In the genomic region with DNA sequence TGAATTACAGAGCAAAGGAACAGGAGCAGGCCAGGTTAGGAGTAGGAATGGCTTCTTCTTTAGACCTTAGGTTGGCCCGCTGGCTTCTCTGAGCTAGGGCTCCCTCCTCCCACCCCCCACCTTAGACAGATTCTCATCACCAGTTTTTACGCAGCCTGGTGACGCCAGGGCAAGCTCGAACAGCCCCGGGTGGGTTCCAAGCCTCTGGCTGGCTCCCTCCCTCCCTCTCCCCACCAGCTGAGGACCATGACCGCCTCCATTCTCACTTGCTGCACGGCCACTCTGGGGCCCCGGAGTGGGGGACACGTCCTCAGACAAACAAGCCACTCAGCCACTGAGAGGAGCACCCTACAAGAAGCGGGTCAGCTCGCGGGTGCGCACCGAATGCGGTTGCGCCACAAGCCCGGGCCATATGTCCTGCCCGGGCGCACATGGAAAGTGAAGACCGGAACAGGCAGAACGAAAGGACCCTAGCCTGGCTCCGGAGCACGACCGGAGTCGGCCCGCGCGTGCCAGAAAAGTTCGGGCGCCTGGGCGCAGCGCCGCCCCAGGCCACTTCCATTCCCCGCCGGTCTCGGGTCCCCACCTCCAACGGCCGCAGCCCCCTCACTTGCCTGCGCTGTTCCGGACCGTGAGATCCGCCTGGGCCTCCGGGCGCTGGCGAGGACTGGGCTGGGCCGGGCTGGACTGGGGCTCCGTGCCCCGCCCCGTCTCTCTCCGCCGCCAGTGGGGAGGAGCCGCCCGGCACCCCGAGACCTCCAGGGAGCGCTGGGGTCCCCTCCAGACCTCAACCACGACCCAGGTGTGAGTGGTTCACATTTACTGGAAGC, we compare ENCODE assay signal across 9 mouse cellular contexts. TPM values are rescaled to one million over a fixed set of nuclear protein-coding genes. Genes with fewer than 3 reads are reported as not detected.
A peak's percentile ranks its signal among the peaks of the same experiment; 100 is the strongest.
DNase-seq lines count a peak whose midpoint lies in the region; ATAC-seq and TF ChIP-seq lines count a peak whose summit lies in the region.
"Had no signal": no experiment of that assay in that cellular context is flagged by ENCODE, and none has a peak within 500 bp of the region (broad histone marks: within the 10 kb centered on the region; RNA-seq: fewer than 3 reads in every experiment).

No protein-coding gene starts in this region.

- H3K27me3 ChIP-seq in Patski = no peaks in the 10 kb centered on the region
- no peaks in the 10 kb centered on the region for H3K27me3 ChIP-seq in cerebellum, adult 2 months (ENCODE audit: control insufficient read depth, insufficient read depth, low read length)
- peaks cover 7% of the 10 kb centered on the region; the same call in 1 of the 2 replicates for H3K27me3 ChIP-seq in forebrain, embryonic 16.5 days (replicated peaks; ENCODE audit: control insufficient read depth, insufficient read depth, low read length)
- H3K27me3 ChIP-seq in hindbrain, embryonic 10.5 days (ENCODE audit: insufficient read depth, poor library complexity, severe bottlenecking) = peaks cover 14% of the 10 kb centered on the region; the same call in 1 of the 2 replicates

- peaks cover 14% of the 10 kb centered on the region for H3K4me1 ChIP-seq in cerebellum, adult 2 months (ENCODE audit: control insufficient read depth, insufficient read depth, low read length)
- peaks cover 9% of the 10 kb centered on the region for H3K4me1 ChIP-seq in forebrain, embryonic 16.5 days (replicated peaks; ENCODE audit: control insufficient read depth, insufficient read depth, low read length)
- H3K4me1 ChIP-seq in hindbrain, embryonic 10.5 days (replicated peaks) = peaks cover 17% of the 10 kb centered on the region

- no peaks in the 10 kb centered on the region for H3K36me3 ChIP-seq in forebrain, embryonic 16.5 days (ENCODE audit: control insufficient read depth, insufficient read depth)
- H3K36me3 ChIP-seq in hindbrain, embryonic 10.5 days = no peaks in the 10 kb centered on the region
- no peaks in the 10 kb centered on the region for H3K36me3 ChIP-seq in macrophage (ENCODE audit: inconsistent target)

- WGBS in cerebellum, adult 2 months = 3% methylated on average over 56 of the region's 56 CpGs
- WGBS in forebrain, embryonic 16.5 days = 1% methylated on average over 55 of the region's 56 CpGs
- WGBS in hindbrain, embryonic 10.5 days = under 1% methylated on average over 56 of the region's 56 CpGs
- under 1% methylated on average over 50 of the region's 56 CpGs for WGBS in macrophage (ENCODE audit: missing documents)

- CTCF ChIA-PET in Patski (lab: Charles Lee) = interaction anchor here (1.7 kb wide), 1 partner anchor 8 kb away, joined by 6 read pairs; no protein-coding TSS in a partner anchor

- H3K27ac ChIP-seq in cerebellum, adult 2 months (ENCODE audit: insufficient read depth, low read length) = peak overlapping the region; percentile 58
- H3K27ac ChIP-seq in forebrain, embryonic 16.5 days (ENCODE audit: low read length) = no peak overlapping the region
- peak overlapping the region; percentile 83 for H3K27ac ChIP-seq in hindbrain, embryonic 10.5 days
- H3K27ac ChIP-seq in macrophage = peak overlapping the region; percentile 74

- peak; percentile 40; the same call in 1 of the 2 replicates for TF ChIP-seq POLR2A in cerebellum, adult 2 months (IDR thresholded peaks at IDR 0.05; ENCODE audit: borderline replicate concordance, insufficient read depth, low read length)

- peak overlapping the region; percentile 72 for H3K4me2 ChIP-seq in forebrain, embryonic 16.5 days (ENCODE audit: low read length)

- peak overlapping the region; percentile 60 for H3K4me3 ChIP-seq in cerebellum, adult 2 months (replicated peaks; ENCODE audit: insufficient read depth, low read depth, low read length)
- peak overlapping the region; percentile 49 for H3K4me3 ChIP-seq in forebrain, embryonic 16.5 days (replicated peaks; ENCODE audit: low read length)
- H3K4me3 ChIP-seq in hindbrain, embryonic 10.5 days = peak overlapping the region; percentile 62
- H3K4me3 ChIP-seq in macrophage (ENCODE audit: inconsistent target) = peak overlapping the region; percentile 60

- in situ Hi-C loops in Patski (cut with MboI; ENCODE audit: low pct_unique_long_range_greater_than_20kb) = no loop called here

- H3K79me2 ChIP-seq in macrophage (ENCODE audit: inconsistent target) = peaks cover 50% of the 10 kb centered on the region

- no peaks in the 10 kb centered on the region for H3K9me3 ChIP-seq in forebrain, embryonic 16.5 days (ENCODE audit: control insufficient read depth, low read length)
- H3K9me3 ChIP-seq in hindbrain, embryonic 10.5 days = no peaks in the 10 kb centered on the region

- peak overlapping the region; percentile 55 for H3K9ac ChIP-seq in forebrain, embryonic 16.5 days (replicated peaks; ENCODE audit: low read depth, low read length)

- no peak for TF ChIP-seq CTCF in Patski (IDR thresholded peaks at IDR 0.05)
- TF ChIP-seq CTCF in cerebellum, adult 2 months (IDR thresholded peaks at IDR 0.05; ENCODE audit: borderline replicate concordance, insufficient read depth, low read depth, low read length) = no peak

- ATAC-seq in Patski = peak; percentile 72
- peak; percentile 74 for ATAC-seq in forebrain, embryonic 16.5 days

- POLR2A ChIA-PET in Patski (lab: Charles Lee) = interaction anchor here (0.6 to 1.7 kb wide), 3 partner anchors 14 to 94 kb away, joined by 3 to 4 read pairs (median 4); no protein-coding TSS in a partner anchor

- no peak for DNase-seq in Patski (ENCODE audit: low read depth, low spot score)
- peak; percentile 61 to 69 for DNase-seq in cerebellum, adult 2 months
- DNase-seq in hindbrain, embryonic 10.5 days (ENCODE audit: low spot score) = peak; percentile 63
- peak; percentile 46 to 48 for DNase-seq in layer of hippocampus, postnatal 14 days (ENCODE audit: low spot score in 2 of 2)
- DNase-seq in right cerebral cortex, postnatal 10 days (ENCODE audit: low spot score in 2 of 2) = peak; percentile 61 to 66
- peak; percentile 81 for DNase-seq in urinary bladder, postnatal 25 days (ENCODE audit: low spot score)

RNA-seq across cellular contexts. Expression of a gene that starts 1.7 kb away (rescaled TPM):
- polyA plus RNA-seq in Patski (2021) (28.0 TPM), macrophage (2018) (46.8 to 61.2 TPM (median 52.2 TPM) in 3 replicates)
- polyA plus RNA-seq in cerebellum, adult 2 months (2012; rRNA removed) = 56.1 and 58.2 TPM in 2 replicates
- polyA plus RNA-seq in forebrain, embryonic 16.5 days (2015; fragmentation: Nextera tagmentation; extraction: Ambion mirVana) = 6.9 and 7.7 TPM in 2 replicates
- polyA plus RNA-seq in hindbrain, embryonic 10.5 days (2016; fragmentation: Nextera tagmentation; extraction: Ambion mirVana) = 11.6 and 12.6 TPM in 2 replicates
- 10 to 100 TPM; 19.5 to 19.7 TPM for total RNA-seq in layer of hippocampus, postnatal 14 days (2021)
- total RNA-seq in macrophage (2018; cell fraction: chromatin; rRNA removed) = 100 to 1,000 TPM in 4 of 26 experiments, 10 to 100 TPM in 22; 17.8 to 135 (median 35.5) TPM
- 10 to 100 TPM; 25.9 to 77.3 (median 42.7) TPM for total RNA-seq in macrophage (2018; cell fraction: cytosol; rRNA removed)
- 100 to 1,000 TPM in 2 of 26 experiments, 10 to 100 TPM in 24; 22.2 to 128 (median 38.8) TPM for total RNA-seq in macrophage (2018; cell fraction: nucleus; rRNA removed)

RNA-seq across cellular contexts. Expression of a gene that starts 19.0 kb away (rescaled TPM):
- polyA plus RNA-seq in Patski (2021) (158 TPM), macrophage (2018) (20.6 to 40.9 TPM (median 36.6 TPM) in 3 replicates)
- polyA plus RNA-seq in cerebellum, adult 2 months (2012; rRNA removed) = 185 and 201 TPM in 2 replicates
- 98.4 and 105 TPM in 2 replicates for polyA plus RNA-seq in forebrain, embryonic 16.5 days (2015; fragmentation: Nextera tagmentation; extraction: Ambion mirVana)
- 111 and 120 TPM in 2 replicates for polyA plus RNA-seq in hindbrain, embryonic 10.5 days (2016; fragmentation: Nextera tagmentation; extraction: Ambion mirVana)
- 100 to 1,000 TPM; 143 to 157 TPM for total RNA-seq in layer of hippocampus, postnatal 14 days (2021)
- total RNA-seq in macrophage (2018; cell fraction: chromatin; rRNA removed) = 10 to 100 TPM in 15 of 26 experiments, 1 to 10 TPM in 11; 2.3 to 31.8 (median 11.8) TPM
- total RNA-seq in macrophage (2018; cell fraction: cytosol; rRNA removed) = 10 to 100 TPM; 25.9 to 46.8 (median 36.7) TPM
- 10 to 100 TPM in 14 of 26 experiments, 1 to 10 TPM in 12; 4.5 to 23.2 (median 10.1) TPM for total RNA-seq in macrophage (2018; cell fraction: nucleus; rRNA removed)

RNA-seq across cellular contexts. Expression of a gene that starts 19.2 kb away (rescaled TPM):
- 257 TPM for polyA plus RNA-seq in Patski (2021)
- polyA plus RNA-seq in cerebellum, adult 2 months (2012; rRNA removed) = 186 and 198 TPM in 2 replicates
- polyA plus RNA-seq in forebrain, embryonic 16.5 days (2015; fragmentation: Nextera tagmentation; extraction: Ambion mirVana) = 216 and 225 TPM in 2 replicates
- polyA plus RNA-seq in hindbrain, embryonic 10.5 days (2016; fragmentation: Nextera tagmentation; extraction: Ambion mirVana) = 238 and 248 TPM in 2 replicates
- 100 to 1,000 TPM; 143 to 145 TPM for total RNA-seq in layer of hippocampus, postnatal 14 days (2021)
- total RNA-seq in macrophage (2018; cell fraction: chromatin; rRNA removed) = 100 to 1,000 TPM in 15 of 26 experiments, 10 to 100 TPM in 11; 59.6 to 168 (median 103) TPM
- 100 to 1,000 TPM in 14 of 26 experiments, 10 to 100 TPM in 12; 71.7 to 130 (median 108) TPM for total RNA-seq in macrophage (2018; cell fraction: cytosol; rRNA removed)
- 100 to 1,000 TPM in 6 of 26 experiments, 10 to 100 TPM in 20; 63.0 to 123 (median 93.6) TPM for total RNA-seq in macrophage (2018; cell fraction: nucleus; rRNA removed)
- 115 to 127 TPM (median 119 TPM) in 3 replicates for polyA plus RNA-seq in macrophage (2018)

RNA-seq across cellular contexts. Expression of a gene that starts 25.4 kb away (rescaled TPM):
- 1.7 TPM for polyA plus RNA-seq in Patski (2021)
- polyA plus RNA-seq in cerebellum, adult 2 months (2012; rRNA removed) = not detected in 2 replicates
- polyA plus RNA-seq in forebrain, embryonic 16.5 days (2015; fragmentation: Nextera tagmentation; extraction: Ambion mirVana) = 0.20 TPM in 1 of 2 replicates, not detected in the other
- polyA plus RNA-seq in hindbrain, embryonic 10.5 days (2016; fragmentation: Nextera tagmentation; extraction: Ambion mirVana) = 0.15 and 0.24 TPM in 2 replicates
- not detected for total RNA-seq in layer of hippocampus, postnatal 14 days (2021)
- not detected for total RNA-seq in macrophage (2018; cell fraction: chromatin; rRNA removed)
- total RNA-seq in macrophage (2018; cell fraction: cytosol; rRNA removed) = not detected
- not detected for total RNA-seq in macrophage (2018; cell fraction: nucleus; rRNA removed)
- not detected in 3 replicates for polyA plus RNA-seq in macrophage (2018)
- total RNA-seq: left cerebral cortex, postnatal 14 days had no signal

RNA-seq across cellular contexts. Expression of a gene that starts 58.2 kb away (rescaled TPM):
- 2.2 TPM for polyA plus RNA-seq in Patski (2021)
- 2.1 and 3.3 TPM in 2 replicates for polyA plus RNA-seq in cerebellum, adult 2 months (2012; rRNA removed)
- 1.0 and 1.2 TPM in 2 replicates for polyA plus RNA-seq in forebrain, embryonic 16.5 days (2015; fragmentation: Nextera tagmentation; extraction: Ambion mirVana)
- 0.37 and 1.4 TPM in 2 replicates for polyA plus RNA-seq in hindbrain, embryonic 10.5 days (2016; fragmentation: Nextera tagmentation; extraction: Ambion mirVana)
- total RNA-seq in layer of hippocampus, postnatal 14 days (2021) = 1 to 10 TPM; 1.1 to 1.8 TPM
- total RNA-seq in macrophage (2018; cell fraction: chromatin; rRNA removed) = 1 to 10 TPM in 1 of 26 experiments, under 1 TPM in 6, not detected in 19; 0.31 to 1.3 (median 0.81) TPM
- under 1 TPM; 0.03 to 0.68 (median 0.14) TPM for total RNA-seq in macrophage (2018; cell fraction: cytosol; rRNA removed)
- 1 to 10 TPM in 6 of 26 experiments, under 1 TPM in 12, not detected in 8; 0.29 to 1.7 (median 0.84) TPM for total RNA-seq in macrophage (2018; cell fraction: nucleus; rRNA removed)
- 0.19 to 0.80 TPM (median 0.30 TPM) in 3 replicates for polyA plus RNA-seq in macrophage (2018)
